Mouse (Mus musculus): ENCODE data around the gene Sdr9c7. TPM values are rescaled to one million over a fixed set of nuclear protein-coding genes. Genes with fewer than 3 reads are reported as not detected.
"Not testable (repeated sequence)": the region's sequence is repeated elsewhere in the genome, so short reads cannot be mapped to it uniquely, and the experiment has no call there.

The Sdr9c7 gene
- total RNA-seq, 2 experiments from 2014 or later: not detected

GRCm38 (mm10) chr10:127904718-127905446 lies 6.6 kb downstream of the Sdr9c7 start:
- ATAC-seq (ENCODE audit: poor library complexity, severe bottlenecking): no peak

- no peak for ATAC-seq (ENCODE audit: poor library complexity, severe bottlenecking)
These were observed 7.8 kb downstream of the Sdr9c7 start for GRCm38 (mm10) chr10:127906138-127906537.

GRCm38 (mm10) chr10:127907386-127907951 lies 9.2 kb downstream of the Sdr9c7 start:
- ATAC-seq (ENCODE audit: poor library complexity, severe bottlenecking): no peak

- no peak for ATAC-seq (ENCODE audit: poor library complexity, severe bottlenecking)
These were observed 17.3 kb downstream of the Sdr9c7 start for GRCm38 (mm10) chr10:127915578-127915977.

GRCm38 (mm10) chr10:127917183-127917582 lies 18.9 kb downstream of the Sdr9c7 start:
- not testable (repeated sequence) for ATAC-seq (ENCODE audit: poor library complexity, severe bottlenecking)

- ATAC-seq (ENCODE audit: poor library complexity, severe bottlenecking): no peak
These were observed 19.3 kb downstream of the Sdr9c7 start for GRCm38 (mm10) chr10:127917651-127918050.

- ATAC-seq (ENCODE audit: poor library complexity, severe bottlenecking): no peak
These were observed 23.9 kb downstream of the Sdr9c7 start for GRCm38 (mm10) chr10:127922241-127922640.

- no peak for ATAC-seq (ENCODE audit: poor library complexity, severe bottlenecking)
These were observed 24.7 kb downstream of the Sdr9c7 start for GRCm38 (mm10) chr10:127923024-127923423.

GRCm38 (mm10) chr10:127924597-127925378 lies 26.5 kb downstream of the Sdr9c7 start:
- ATAC-seq (ENCODE audit: poor library complexity, severe bottlenecking): no peak

- no peak for ATAC-seq (ENCODE audit: poor library complexity, severe bottlenecking)
These were observed 29.4 kb downstream of the Sdr9c7 start for GRCm38 (mm10) chr10:127927737-127928136.

GRCm38 (mm10) chr10:127932290-127932926 lies 34.1 kb downstream of the Sdr9c7 start:
- ATAC-seq (ENCODE audit: poor library complexity, severe bottlenecking): peak; percentile 70

GRCm38 (mm10) chr10:127936271-127936670 lies 38.0 kb downstream of the Sdr9c7 start:
- ATAC-seq (ENCODE audit: poor library complexity, severe bottlenecking): no peak

- peak; percentile 83 for ATAC-seq (ENCODE audit: poor library complexity, severe bottlenecking)
These were observed 38.6 kb downstream of the Sdr9c7 start for GRCm38 (mm10) chr10:127936747-127937409.

GRCm38 (mm10) chr10:127937428-127938010 lies 39.2 kb downstream of the Sdr9c7 start:
- ATAC-seq (ENCODE audit: poor library complexity, severe bottlenecking): peak; percentile 69

GRCm38 (mm10) chr10:127939667-127940066 lies 41.3 kb downstream of the Sdr9c7 start:
- not testable (repeated sequence) for ATAC-seq (ENCODE audit: poor library complexity, severe bottlenecking)

GRCm38 (mm10) chr10:127945432-127946064 lies 47.2 kb downstream of the Sdr9c7 start:
- peak; percentile 99 for ATAC-seq (ENCODE audit: poor library complexity, severe bottlenecking)

- ATAC-seq (ENCODE audit: poor library complexity, severe bottlenecking): no peak
These were observed 51.3 kb downstream of the Sdr9c7 start for GRCm38 (mm10) chr10:127949596-127950130.

- no peak for ATAC-seq (ENCODE audit: poor library complexity, severe bottlenecking)
These were observed 53.1 kb downstream of the Sdr9c7 start for GRCm38 (mm10) chr10:127951390-127951789.

GRCm38 (mm10) chr10:127951821-127952220 lies 53.5 kb downstream of the Sdr9c7 start:
- no peak for ATAC-seq (ENCODE audit: poor library complexity, severe bottlenecking)

All from megakaryocyte, adult 5-6 weeks (primary cell).